Mouse (Mus musculus): ENCODE measurements around the gene Calcoco1.
A peak's percentile ranks its signal among the peaks of the same experiment; 100 is the strongest.

The Calcoco1 gene

GRCm38 (mm10) chr15:102737092-102737491, 15.1 kb upstream of the Calcoco1 start:
- no peak for DNase-seq (ENCODE audit: low spot score in 2 of 2)

GRCm38 (mm10) chr15:102736127-102736944, 14.4 kb upstream of the Calcoco1 start:
- DNase-seq (ENCODE audit: low spot score in 2 of 2), result no peak

- no peak for DNase-seq (ENCODE audit: low spot score in 2 of 2)
Measured at GRCm38 (mm10) chr15:102735031-102735430, 13.1 kb upstream of the Calcoco1 start.

- DNase-seq (ENCODE audit: low spot score in 2 of 2), result no peak
Measured at GRCm38 (mm10) chr15:102733759-102734531, 12.0 kb upstream of the Calcoco1 start.

- no peak for DNase-seq (ENCODE audit: low spot score in 2 of 2)
Measured at GRCm38 (mm10) chr15:102733233-102733632, 11.3 kb upstream of the Calcoco1 start.

- DNase-seq (ENCODE audit: low spot score in 2 of 2), result no peak
Measured at GRCm38 (mm10) chr15:102732406-102732805, 10.4 kb upstream of the Calcoco1 start.

- no peak for DNase-seq (ENCODE audit: low spot score in 2 of 2)
Measured at GRCm38 (mm10) chr15:102727951-102728350, 6.0 kb upstream of the Calcoco1 start.

GRCm38 (mm10) chr15:102723358-102724135, 1.6 kb upstream of the Calcoco1 start:
- no peak for DNase-seq (ENCODE audit: low spot score in 2 of 2)

GRCm38 (mm10) chr15:102722500-102722931, 538 bp upstream of the Calcoco1 start:
- DNase-seq (ENCODE audit: low spot score in 2 of 2), result no peak

GRCm38 (mm10) chr15:102721016-102721898, 721 bp downstream of the Calcoco1 start:
- no peak for DNase-seq (ENCODE audit: low spot score in 2 of 2)

- no peak for DNase-seq (ENCODE audit: low spot score in 2 of 2)
Measured at GRCm38 (mm10) chr15:102716132-102716531, 5.8 kb downstream of the Calcoco1 start.

- DNase-seq (ENCODE audit: low spot score in 2 of 2), result no peak
Measured at GRCm38 (mm10) chr15:102707736-102708269, 14.2 kb downstream of the Calcoco1 start.

- no peak for DNase-seq (ENCODE audit: low spot score in 2 of 2)
Measured at GRCm38 (mm10) chr15:102705923-102706503, 16.0 kb downstream of the Calcoco1 start.

- DNase-seq (ENCODE audit: low spot score in 2 of 2), result no peak
Measured at GRCm38 (mm10) chr15:102705226-102705894, 16.6 kb downstream of the Calcoco1 start.

GRCm38 (mm10) chr15:102704806-102705205, 17.2 kb downstream of the Calcoco1 start:
- no peak for DNase-seq (ENCODE audit: low spot score in 2 of 2)

- DNase-seq (ENCODE audit: low spot score in 2 of 2), result no peak
Measured at GRCm38 (mm10) chr15:102702972-102703371, 19.0 kb downstream of the Calcoco1 start.

GRCm38 (mm10) chr15:102698193-102698592, 23.8 kb downstream of the Calcoco1 start:
- DNase-seq (ENCODE audit: low spot score in 2 of 2), result peak; percentile 70 to 82

GRCm38 (mm10) chr15:102696899-102697298, 25.1 kb downstream of the Calcoco1 start:
- DNase-seq (ENCODE audit: low spot score in 2 of 2), result no peak

GRCm38 (mm10) chr15:102693600-102693999, 28.4 kb downstream of the Calcoco1 start:
- DNase-seq (ENCODE audit: low spot score in 2 of 2), result peak; percentile 30 to 50

GRCm38 (mm10) chr15:102692991-102693411, 29.0 kb downstream of the Calcoco1 start:
- peak in 1 of 2 experiments; percentile 28 for DNase-seq (ENCODE audit: low spot score in 2 of 2)

Measured in urinary bladder, postnatal 36 days (tissue).